Mouse (Mus musculus): ENCODE data around the gene Plch2.

Plch2 gene

DNA sequence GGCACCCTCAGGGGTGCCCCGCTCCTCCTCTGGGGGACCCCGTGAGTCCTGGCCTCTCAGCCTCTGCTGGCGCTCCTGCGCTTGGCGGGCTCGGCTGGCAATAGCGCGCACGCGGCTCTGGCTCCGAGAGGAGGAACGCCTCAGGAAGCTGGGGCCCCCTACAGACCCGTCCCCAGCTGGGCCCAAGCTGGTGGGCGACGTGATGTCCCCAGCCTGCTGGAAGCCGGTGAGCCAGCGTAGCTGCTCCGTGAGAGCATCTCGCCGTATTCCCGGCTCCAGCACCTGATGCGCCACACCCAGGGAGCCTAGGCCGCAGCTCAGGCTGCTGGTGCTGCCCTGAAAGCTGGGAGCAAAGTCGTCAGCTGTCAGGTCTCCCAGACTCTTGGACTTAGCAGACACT is 72.8 kb downstream of the Plch2 start:
- peaks cover 35% of the 10 kb centered on the region for H3K36me3 ChIP-seq (ENCODE audit: insufficient read depth, low read length)
- H3K4me1 ChIP-seq (replicated peaks; ENCODE audit: low read depth, low read length): peaks cover 72% of the 10 kb centered on the region
- no peak for TF ChIP-seq POU5F1 (IDR thresholded peaks at IDR 0.05; ENCODE audit: borderline replicate concordance, low read length)
- no peak for TF ChIP-seq NANOG (IDR thresholded peaks at IDR 0.05; ENCODE audit: borderline replicate concordance, low read length)
- no peak for TF ChIP-seq CTCF (conservative IDR thresholded peaks at IDR 0.05; ENCODE audit: low read length)
- peak overlapping the region; percentile 73 for H3K4me3 ChIP-seq (replicated peaks; ENCODE audit: low read length)
- H3K27me3 ChIP-seq (ENCODE audit: insufficient read depth, low read length): peaks cover 37% of the 10 kb centered on the region
- no peaks in the 10 kb centered on the region for H3K9me3 ChIP-seq (ENCODE audit: low read length)

DNA sequence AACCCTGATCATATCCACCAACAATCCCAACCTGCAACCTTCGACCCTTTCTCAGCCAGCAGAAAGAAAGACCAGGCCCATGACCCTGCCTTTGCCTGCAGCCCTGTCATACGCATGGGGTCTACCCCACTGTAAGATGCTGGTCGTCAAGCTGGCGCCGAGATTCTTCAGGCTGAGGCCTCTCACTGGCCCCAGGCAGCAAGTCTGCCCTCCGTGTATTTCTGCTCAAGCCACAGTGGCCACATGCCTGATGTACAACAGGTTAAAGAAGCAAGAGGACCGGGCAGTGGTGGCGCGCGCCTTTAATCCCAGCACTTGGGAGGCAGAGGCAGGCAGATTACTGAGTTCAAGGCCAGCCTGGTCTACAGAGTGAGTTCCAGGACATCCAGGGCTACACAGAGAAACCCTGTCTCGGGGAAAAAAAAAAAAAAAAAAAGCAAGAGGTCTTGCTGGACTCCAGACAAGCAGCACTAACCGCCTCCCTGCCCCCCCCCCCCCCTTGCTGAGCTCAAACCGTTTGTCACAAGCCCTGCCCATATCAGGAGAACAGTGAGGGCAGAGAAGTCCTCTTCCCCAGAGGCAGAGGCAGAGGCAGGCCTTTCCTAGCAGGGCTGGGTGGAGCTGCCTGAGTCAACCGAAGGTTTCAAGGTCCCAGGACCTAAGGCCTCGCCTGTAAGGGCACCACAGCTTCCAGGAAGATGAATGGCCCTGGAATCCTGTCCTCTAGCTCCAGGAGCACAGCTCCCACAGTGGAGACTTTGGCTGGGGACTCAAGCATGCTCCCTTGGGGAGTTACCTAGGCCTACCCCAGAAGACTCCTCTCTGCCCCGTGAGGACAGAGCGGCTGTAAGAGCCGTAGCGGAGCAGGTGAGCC is 74.1 kb downstream of the Plch2 start:
- peaks cover 32% of the 10 kb centered on the region for H3K27me3 ChIP-seq (ENCODE audit: insufficient read depth, low read length)
- peak overlapping the region; percentile 73; the same call in 1 of the 2 replicates for H3K4me3 ChIP-seq (replicated peaks; ENCODE audit: low read length)
- H3K9me3 ChIP-seq (ENCODE audit: low read length): no peaks in the 10 kb centered on the region
- TF ChIP-seq NANOG (IDR thresholded peaks at IDR 0.05; ENCODE audit: borderline replicate concordance, low read length): no peak
- no peak for TF ChIP-seq POU5F1 (IDR thresholded peaks at IDR 0.05; ENCODE audit: borderline replicate concordance, low read length)
- no peak for TF ChIP-seq CTCF (conservative IDR thresholded peaks at IDR 0.05; ENCODE audit: low read length)
- H3K36me3 ChIP-seq (ENCODE audit: insufficient read depth, low read length): peaks cover 48% of the 10 kb centered on the region
- peaks cover 79% of the 10 kb centered on the region for H3K4me1 ChIP-seq (replicated peaks; ENCODE audit: low read depth, low read length)

DNA sequence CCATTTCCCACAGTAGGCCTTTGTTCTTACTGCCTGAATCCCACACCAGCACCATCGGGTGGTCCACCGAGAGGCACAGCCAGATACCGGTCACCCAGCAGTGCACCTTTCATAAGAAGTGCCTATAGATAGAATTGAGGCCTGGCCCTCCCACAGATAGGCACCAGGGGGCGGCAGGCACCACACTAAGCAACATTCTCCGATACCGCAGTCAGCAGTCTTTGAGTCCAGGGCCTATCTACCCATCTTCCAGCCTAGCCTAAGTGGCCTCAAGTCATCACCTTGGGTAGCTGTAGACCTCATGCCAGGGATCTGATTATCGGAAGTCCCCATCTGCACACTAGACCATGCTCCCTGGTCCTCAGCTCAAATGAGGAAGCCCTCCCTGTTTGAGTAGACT is 75.1 kb downstream of the Plch2 start:
- Histone ChIP-seq H3K9me3 (ENCODE audit: low read length) (no peaks in the 10 kb centered on the region), H3K4me3 (replicated peaks; ENCODE audit: low read length) (no peak overlapping the region), H3K4me1 (replicated peaks; ENCODE audit: low read depth, low read length) (peaks cover 76% of the 10 kb centered on the region), H3K27me3 (ENCODE audit: insufficient read depth, low read length) (peaks cover 23% of the 10 kb centered on the region), H3K36me3 (ENCODE audit: insufficient read depth, low read length) (peaks cover 57% of the 10 kb centered on the region)
- TF ChIP-seq POU5F1 (IDR thresholded peaks at IDR 0.05; ENCODE audit: borderline replicate concordance, low read length): no peak
- no peak for TF ChIP-seq NANOG (IDR thresholded peaks at IDR 0.05; ENCODE audit: borderline replicate concordance, low read length)

DNA sequence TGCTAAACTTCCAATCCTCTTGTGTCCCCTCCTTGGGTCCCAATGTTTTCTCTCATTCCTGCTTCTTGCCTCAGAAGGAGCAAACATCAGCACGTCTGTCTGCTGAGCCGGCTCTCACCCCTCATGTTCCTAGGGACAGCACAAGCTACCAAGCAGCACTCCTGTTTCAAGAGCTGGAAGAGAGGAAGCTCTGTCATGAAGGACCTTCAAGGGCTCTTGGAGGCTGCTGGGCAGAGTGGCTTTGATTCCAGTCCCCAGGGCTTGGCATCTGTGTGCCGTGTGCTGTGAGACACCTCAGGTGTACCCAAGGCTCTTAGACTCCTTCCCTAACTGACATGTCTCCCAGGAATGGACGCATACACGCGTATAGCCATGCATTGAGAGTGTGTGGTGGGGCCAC is 75.5 kb downstream of the Plch2 start:
- Histone ChIP-seq H3K4me3 (replicated peaks; ENCODE audit: low read length) (no peak overlapping the region), H3K4me1 (replicated peaks; ENCODE audit: low read depth, low read length) (peaks cover 71% of the 10 kb centered on the region), H3K36me3 (ENCODE audit: insufficient read depth, low read length) (peaks cover 62% of the 10 kb centered on the region), H3K9me3 (ENCODE audit: low read length) (no peaks in the 10 kb centered on the region), H3K27me3 (ENCODE audit: insufficient read depth, low read length) (peaks cover 19% of the 10 kb centered on the region)
- no peak for TF ChIP-seq POU5F1 (IDR thresholded peaks at IDR 0.05; ENCODE audit: borderline replicate concordance, low read length)
- no peak for TF ChIP-seq NANOG (IDR thresholded peaks at IDR 0.05; ENCODE audit: borderline replicate concordance, low read length)
- no peak for TF ChIP-seq CTCF (conservative IDR thresholded peaks at IDR 0.05; ENCODE audit: low read length)

DNA sequence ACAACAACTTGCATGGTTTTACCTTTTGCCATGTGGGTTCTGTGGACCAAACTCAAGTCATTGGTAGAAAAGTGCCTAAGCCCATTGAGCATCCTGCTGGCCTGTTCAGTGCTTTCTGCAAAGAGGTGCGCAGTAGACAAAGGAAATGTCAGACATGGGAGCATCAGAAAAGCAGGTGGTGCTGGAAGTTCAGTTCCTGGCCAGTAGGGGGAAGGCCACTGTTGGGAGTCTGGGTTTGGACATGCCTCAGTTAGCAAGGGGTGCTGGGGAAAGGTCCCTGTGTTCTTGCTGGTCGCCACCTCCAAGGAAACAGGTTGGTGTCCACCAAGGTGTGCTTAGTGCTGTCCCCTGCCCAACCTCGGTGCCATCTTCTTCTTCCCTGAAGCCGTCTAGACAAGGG is 76.5 kb downstream of the Plch2 start:
- Histone ChIP-seq H3K27me3 (ENCODE audit: insufficient read depth, low read length) (peaks cover 15% of the 10 kb centered on the region), H3K9me3 (ENCODE audit: low read length) (peaks cover 2% of the 10 kb centered on the region; the same call in 1 of the 2 replicates), H3K4me1 (replicated peaks; ENCODE audit: low read depth, low read length) (peaks cover 63% of the 10 kb centered on the region), H3K4me3 (replicated peaks; ENCODE audit: low read length) (no peak overlapping the region), H3K36me3 (ENCODE audit: insufficient read depth, low read length) (peaks cover 71% of the 10 kb centered on the region)
- TF ChIP-seq POU5F1 (IDR thresholded peaks at IDR 0.05; ENCODE audit: borderline replicate concordance, low read length): no peak
- peak; percentile 62 for TF ChIP-seq CTCF (conservative IDR thresholded peaks at IDR 0.05; ENCODE audit: low read length)
- TF ChIP-seq NANOG (IDR thresholded peaks at IDR 0.05; ENCODE audit: borderline replicate concordance, low read length): no peak

DNA sequence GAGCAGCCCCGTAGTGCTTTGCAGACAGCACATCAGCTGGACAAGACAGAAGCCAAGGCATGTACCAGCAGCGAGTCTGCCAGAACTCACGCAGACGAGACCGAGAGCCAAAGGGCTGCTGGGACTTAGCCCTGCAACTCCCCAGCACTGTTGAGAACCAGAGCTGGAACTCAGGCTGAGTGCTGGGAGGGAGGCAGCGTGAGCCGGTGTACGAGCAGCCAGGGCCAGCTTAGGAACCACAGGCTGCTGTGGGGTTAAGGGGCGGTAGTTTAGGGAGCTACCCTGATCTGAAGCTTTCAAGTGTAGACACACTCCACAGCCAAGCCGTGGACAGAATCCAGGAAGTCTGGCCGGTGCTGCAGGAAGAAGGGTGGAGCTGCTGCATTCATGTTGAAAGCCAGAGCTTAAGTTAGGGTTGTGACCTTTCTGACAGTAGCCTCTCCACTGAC is 82.4 kb downstream of the Plch2 start:
- no peak for TF ChIP-seq CTCF (conservative IDR thresholded peaks at IDR 0.05; ENCODE audit: low read length)
- TF ChIP-seq NANOG (IDR thresholded peaks at IDR 0.05; ENCODE audit: borderline replicate concordance, low read length): no peak
- TF ChIP-seq POU5F1 (IDR thresholded peaks at IDR 0.05; ENCODE audit: borderline replicate concordance, low read length): no peak
- H3K36me3 ChIP-seq (ENCODE audit: insufficient read depth, low read length): peaks cover 100% of the 10 kb centered on the region

DNA sequence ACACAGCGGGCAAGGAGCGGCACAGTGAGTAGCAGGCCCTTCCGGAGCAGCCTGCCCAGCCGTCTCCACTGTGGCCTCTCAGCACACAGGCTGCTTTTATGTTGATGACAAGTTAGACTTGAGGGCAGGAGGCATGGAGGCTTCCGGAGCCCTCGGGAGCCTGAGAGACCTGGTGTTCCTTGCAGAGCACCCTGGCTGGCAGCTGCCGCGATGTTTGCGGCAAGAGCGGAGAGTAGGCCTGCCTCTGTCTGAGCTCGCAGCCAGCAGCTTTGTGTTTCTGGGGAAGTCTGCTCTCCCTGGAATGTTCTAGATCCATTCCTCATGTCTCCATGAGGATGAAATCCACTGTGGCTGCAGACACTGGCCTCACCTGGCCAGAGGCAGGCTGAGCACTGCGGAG is 84.0 kb downstream of the Plch2 start:
- no peak overlapping the region for H3K4me3 ChIP-seq (replicated peaks; ENCODE audit: low read length)
- peaks cover 10% of the 10 kb centered on the region for H3K4me1 ChIP-seq (replicated peaks; ENCODE audit: low read depth, low read length)
- H3K36me3 ChIP-seq (ENCODE audit: insufficient read depth, low read length): peaks cover 96% of the 10 kb centered on the region

More for the DNA sequence above, 82.4 kb downstream of the Plch2 start:
- Histone ChIP-seq H3K4me1 (replicated peaks; ENCODE audit: low read depth, low read length) (peaks cover 19% of the 10 kb centered on the region), H3K27me3 (ENCODE audit: insufficient read depth, low read length) (no peaks in the 10 kb centered on the region), H3K9me3 (ENCODE audit: low read length) (peaks cover 61% of the 10 kb centered on the region), H3K4me3 (replicated peaks; ENCODE audit: low read length) (no peak overlapping the region)

DNA sequence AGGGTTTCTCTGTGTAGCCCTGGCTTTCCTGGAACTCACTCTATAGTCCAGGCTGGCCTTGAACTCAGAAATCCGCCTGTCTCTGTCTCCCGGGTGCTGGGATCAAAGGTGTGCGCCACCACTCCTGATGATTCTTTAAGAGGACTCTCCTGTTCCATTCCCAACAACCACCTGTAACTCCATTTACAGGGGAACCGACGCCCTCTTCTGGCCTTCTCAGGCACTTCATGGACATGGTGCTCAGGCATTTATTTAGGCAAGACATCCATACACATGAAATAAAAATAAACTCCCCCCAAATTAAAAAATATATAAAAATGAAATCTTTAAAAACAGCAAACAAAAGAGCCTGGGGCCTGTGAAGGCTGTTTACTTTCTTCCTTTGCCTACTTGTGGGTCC is 89.4 kb downstream of the Plch2 start:
- peaks cover 58% of the 10 kb centered on the region for H3K36me3 ChIP-seq (ENCODE audit: insufficient read depth, low read length)
- no peak for TF ChIP-seq NANOG (IDR thresholded peaks at IDR 0.05; ENCODE audit: borderline replicate concordance, low read length)
- TF ChIP-seq CTCF (conservative IDR thresholded peaks at IDR 0.05; ENCODE audit: low read length): peak; percentile 58
- peaks cover 34% of the 10 kb centered on the region for H3K9me3 ChIP-seq (ENCODE audit: low read length)
- H3K4me1 ChIP-seq (replicated peaks; ENCODE audit: low read depth, low read length): peaks cover 39% of the 10 kb centered on the region
- peaks cover 17% of the 10 kb centered on the region for H3K27me3 ChIP-seq (ENCODE audit: insufficient read depth, low read length)
- no peak overlapping the region for H3K4me3 ChIP-seq (replicated peaks; ENCODE audit: low read length)

More for the DNA sequence above, 84.0 kb downstream of the Plch2 start:
- Histone ChIP-seq H3K9me3 (ENCODE audit: low read length) (peaks cover 65% of the 10 kb centered on the region), H3K27me3 (ENCODE audit: insufficient read depth, low read length) (no peaks in the 10 kb centered on the region)
- TF ChIP-seq NANOG (IDR thresholded peaks at IDR 0.05; ENCODE audit: borderline replicate concordance, low read length) (no peak), CTCF (conservative IDR thresholded peaks at IDR 0.05; ENCODE audit: low read length) (no peak)

Data from E14TG2a.4 (cell line).